Mouse (Mus musculus) gastrocnemius, postnatal 36 days (tissue): ENCODE results near the gene Gm12887. TPM values are rescaled to one million over a fixed set of nuclear protein-coding genes. Genes with fewer than 3 reads are reported as not detected.

Source experiments
- DNase-seq, 2 experiments: peaks; one replicate each; pipeline ENCODE4 v3.0.0; 2022
- intact Hi-C: fragments of 180-260 bp; cut with DNase I; formaldehyde crosslinking; loops from one replicate; pipeline ENCODE4 v1.15.1; 2025
- long read RNA-seq, 2 experiments: library from polyadenylated mRNA; stranded (forward); transcript quantifications; one replicate each; pipeline ENCODE4 v2.0.0; 2021
- total RNA-seq, 2 experiments: library from RNA; stranded (reverse); gene quantifications; 2 replicates each; pipeline ENCODE4 v1.2.3; 2021

Gm12887 gene
- total RNA-seq, result not detected
- long read RNA-seq, experiment 1, result 0 reads
- long read RNA-seq, experiment 2, result 0 reads

GRCm38 (mm10) chr4:121622003-121622402 is at the start of gene Gm12887:
Gene Gm12887, minus strand, starts transcription at chr4:121622103.
- intact Hi-C loops, result no loop called here
- DNase-seq, result no peak

GRCm38 (mm10) chr4:121657040-121657439 is 35.1 kb upstream of the Gm12887 start:
- DNase-seq, result no peak
- intact Hi-C loops, result no loop called here

Other genes starting within 250 kb of the Gm12887 start
- not detected for gene Gm12886, start 199.0 kb downstream of the Gm12887 start, total RNA-seq